Mouse (Mus musculus) neural tube, embryonic 11.5 days (tissue): Measurements from ENCODE around the gene Rps6kc1. TPM values are rescaled to one million over a fixed set of nuclear protein-coding genes. Genes with fewer than 3 reads are reported as not detected.
"Not testable (repeated sequence)": the region's sequence is repeated elsewhere in the genome, so short reads cannot be mapped to it uniquely, and the experiment has no call there.

ENCODE experiments used
- ATAC-seq: fragments of 200-750 bp; cut with Nextera tagmentation; 2 replicates; pipeline ENCODE4 v1.8.0; 2017; ENCODE audit warnings: moderate number of reproducible peaks, mild to moderate bottlenecking, moderate TSS enrichment, moderate library complexity; ENCODE audit not compliant: insufficient read depth, low FRiP score, low TSS enrichment
- DNase-seq: peaks from one replicate; pipeline ENCODE4 v3.0.0-alpha.2; 2015; ENCODE audit warnings: low spot score
- H3K27ac ChIP-seq: fragments of 300-500 bp; sonication (generic); 2 replicates; pipeline ENCODE4 v1.5.1; 2014; ENCODE audit warnings: low read depth, mild to moderate bottlenecking, low read length
- H3K27me3 ChIP-seq: fragments of 300-500 bp; sonication (generic); 2 replicates; pipeline ENCODE4 v1.6.1; 2014; ENCODE audit warnings: mild to moderate bottlenecking, low read length, mixed read lengths; ENCODE audit not compliant: control insufficient read depth, insufficient read depth
- H3K36me3 ChIP-seq: fragments of 300-500 bp; sonication (generic); 2 replicates; pipeline ENCODE4 v1.6.1; 2014; ENCODE audit warnings: mild to moderate bottlenecking, low read length, moderate library complexity, mixed read lengths; ENCODE audit not compliant: control insufficient read depth, insufficient read depth
- H3K4me1 ChIP-seq: fragments of 300-500 bp; sonication (generic); 2 replicates; pipeline ENCODE4 v1.6.1; 2014; ENCODE audit warnings: low read length, mixed read lengths; ENCODE audit not compliant: control insufficient read depth, insufficient read depth
- H3K4me2 ChIP-seq: fragments of 300-500 bp; sonication (generic); 2 replicates; pipeline ENCODE4 v1.6.1; 2014; ENCODE audit warnings: low read depth, mild to moderate bottlenecking, moderate library complexity
- H3K4me3 ChIP-seq: fragments of 300-500 bp; sonication (generic); 2 replicates; pipeline ENCODE4 v1.5.1; 2014; ENCODE audit warnings: low read depth, low read length
- H3K9ac ChIP-seq: fragments of 300-500 bp; sonication (generic); 2 replicates; pipeline ENCODE4 v1.6.1; 2014; ENCODE audit warnings: mild to moderate bottlenecking, low read length
- H3K9me3 ChIP-seq: fragments of 300-500 bp; sonication (generic); 2 replicates; pipeline ENCODE4 v1.6.1; 2016; ENCODE audit warnings: low read length; ENCODE audit not compliant: control insufficient read depth
- WGBS: fragments of 180-500 bp; shearing (Covaris S2); extraction: QIAGEN DNeasy Blood & Tissue Kit; methylation state at CpG from one replicate; pipeline ENCODE4 v1.1.7; 2014; 5-methylcytosine and 5-hydroxymethylcytosine counted together
- polyA plus RNA-seq: library from polyadenylated mRNA; unstranded; fragments of >200 nt; fragmentation: Nextera tagmentation; extraction: Ambion mirVana; gene quantifications from 2 replicates; pipeline ENCODE4 v1.2.1, GENCODE M21; 2014

Rps6kc1 gene
- polyA plus RNA-seq, 1 experiment from 2014 or later = 22.5 TPM

GRCm38 (mm10) chr1:190930181-190930580 lies 18.6 kb upstream of the Rps6kc1 start:
- Histone ChIP-seq H3K4me1 (peaks cover 3% of the 10 kb centered on the region; the same call in 1 of the 2 replicates), H3K9me3 (no peaks in the 10 kb centered on the region), H3K9ac (no peak overlapping the region), H3K36me3 (no peaks in the 10 kb centered on the region), H3K4me2 (no peak overlapping the region), H3K27ac (no peak overlapping the region), H3K27me3 (no peaks in the 10 kb centered on the region), H3K4me3 (no peak overlapping the region)
- ATAC-seq = no peak
- DNase-seq = no peak
- WGBS = 79% methylated on average over 6 of the region's 6 CpGs

GRCm38 (mm10) chr1:190929010-190929695 lies 17.6 kb upstream of the Rps6kc1 start:
- DNase-seq (no peak), ATAC-seq (no peak)
- Histone ChIP-seq H3K4me3 (peak overlapping the region; percentile 55), H3K4me1 (peaks cover 3% of the 10 kb centered on the region; the same call in 1 of the 2 replicates), H3K9me3 (no peaks in the 10 kb centered on the region), H3K27ac (peak overlapping the region; percentile 95), H3K36me3 (no peaks in the 10 kb centered on the region), H3K27me3 (no peaks in the 10 kb centered on the region), H3K9ac (peak overlapping the region; percentile 92), H3K4me2 (peak overlapping the region; percentile 76)
- 11% methylated on average over 24 of the region's 27 CpGs for WGBS

GRCm38 (mm10) chr1:190928370-190929009 lies 16.9 kb upstream of the Rps6kc1 start:
- H3K27ac ChIP-seq = peak overlapping the region; percentile 95
- no peaks in the 10 kb centered on the region for H3K36me3 ChIP-seq
- peak overlapping the region; percentile 92 for H3K9ac ChIP-seq
- peak; percentile 96 for ATAC-seq
- peak overlapping the region; percentile 55 for H3K4me3 ChIP-seq
- no peaks in the 10 kb centered on the region for H3K27me3 ChIP-seq
- H3K4me2 ChIP-seq = peak overlapping the region; percentile 76
- WGBS = under 1% methylated on average over 41 of the region's 79 CpGs
- peak; percentile 98 for DNase-seq
- H3K4me1 ChIP-seq = peaks cover 3% of the 10 kb centered on the region; the same call in 1 of the 2 replicates
- H3K9me3 ChIP-seq = no peaks in the 10 kb centered on the region

GRCm38 (mm10) chr1:190927751-190928369 lies 16.3 kb upstream of the Rps6kc1 start:
- ATAC-seq = 0 out of 2 replicates have a peak, but pooled peaks have one; percentile 27
- Histone ChIP-seq H3K36me3 (no peaks in the 10 kb centered on the region), H3K9ac (peak overlapping the region; percentile 92), H3K4me1 (peaks cover 3% of the 10 kb centered on the region; the same call in 1 of the 2 replicates), H3K27me3 (no peaks in the 10 kb centered on the region), H3K9me3 (no peaks in the 10 kb centered on the region), H3K4me2 (peak overlapping the region; percentile 76), H3K27ac (peak overlapping the region; percentile 95), H3K4me3 (peak overlapping the region; percentile 55)
- DNase-seq = no peak
- WGBS = 28% methylated on average over 16 of the region's 16 CpGs

GRCm38 (mm10) chr1:190927311-190927710 lies 15.7 kb upstream of the Rps6kc1 start:
- 95% methylated on average over 3 of the region's 3 CpGs for WGBS

GRCm38 (mm10) chr1:190924812-190925211 lies 13.2 kb upstream of the Rps6kc1 start, which contains the start of gene Angel2:
TSS of gene Angel2 (plus strand) at chr1:190925112.
- not testable (repeated sequence) for H3K27me3 ChIP-seq, H3K36me3 ChIP-seq, H3K9ac ChIP-seq, H3K4me2 ChIP-seq, H3K4me1 ChIP-seq, H3K9me3 ChIP-seq, DNase-seq, ATAC-seq, H3K27ac ChIP-seq, H3K4me3 ChIP-seq
- WGBS = 77% methylated on average over 3 of the region's 3 CpGs

More at GRCm38 (mm10) chr1:190927311-190927710, 15.7 kb upstream of the Rps6kc1 start:
- Histone ChIP-seq H3K9me3 (no peaks in the 10 kb centered on the region), H3K27me3 (no peaks in the 10 kb centered on the region), H3K27ac (no peak overlapping the region), H3K9ac (no peak overlapping the region; the same call in 1 of the 2 replicates), H3K36me3 (no peaks in the 10 kb centered on the region), H3K4me2 (peak overlapping the region; percentile 76; the same call in 1 of the 2 replicates), H3K4me3 (no peak overlapping the region), H3K4me1 (peaks cover 3% of the 10 kb centered on the region; the same call in 1 of the 2 replicates)
- ATAC-seq (no peak), DNase-seq (no peak)

GRCm38 (mm10) chr1:190919725-190920469 lies 8.3 kb upstream of the Rps6kc1 start:
- Histone ChIP-seq H3K4me1 (no peaks in the 10 kb centered on the region), H3K27ac (no peak overlapping the region), H3K4me3 (no peak overlapping the region), H3K4me2 (no peak overlapping the region), H3K36me3 (no peaks in the 10 kb centered on the region), H3K27me3 (no peaks in the 10 kb centered on the region), H3K9me3 (no peaks in the 10 kb centered on the region), H3K9ac (no peak overlapping the region)
- WGBS = 79% methylated on average over 8 of the region's 8 CpGs
- ATAC-seq (no peak), DNase-seq (no peak)

GRCm38 (mm10) chr1:190918938-190919337 lies 7.4 kb upstream of the Rps6kc1 start:
- Histone ChIP-seq H3K27me3 (no peaks in the 10 kb centered on the region), H3K4me2 (no peak overlapping the region), H3K4me3 (no peak overlapping the region), H3K36me3 (no peaks in the 10 kb centered on the region), H3K4me1 (no peaks in the 10 kb centered on the region), H3K9me3 (no peaks in the 10 kb centered on the region), H3K9ac (no peak overlapping the region), H3K27ac (no peak overlapping the region)
- WGBS = 73% methylated on average over 7 of the region's 7 CpGs
- no peak for DNase-seq
- ATAC-seq = no peak
